Mouse (Mus musculus) brown adipose tissue, adult 24 weeks (tissue): Measurements from ENCODE around the gene Il23r. TPM values are rescaled to one million over a fixed set of nuclear protein-coding genes. Genes with fewer than 3 reads are reported as not detected.

Source experiments
- H3K27ac ChIP-seq: fragments of 200-500 bp; replicated peaks from 2 replicates; pipeline ENCODE4 v1.5.1; 2012; ENCODE audit warnings: low read depth, mild to moderate bottlenecking, low read length
- H3K4me1 ChIP-seq: fragments of 200-500 bp; 2 replicates; pipeline ENCODE4 v1.6.1; 2012; ENCODE audit warnings: low read length, mixed read lengths; ENCODE audit not compliant: control insufficient read depth, insufficient read depth, insufficient read length
- H3K4me3 ChIP-seq: fragments of 200-500 bp; 2 replicates; pipeline ENCODE4 v1.5.1; 2012; ENCODE audit warnings: low read depth, mild to moderate bottlenecking, low read length, moderate library complexity; ENCODE audit not compliant: insufficient read depth
- polyA plus RNA-seq: library from polyadenylated mRNA; stranded (reverse); fragments of >200 nt; gene quantifications from 2 replicates; pipeline ENCODE4 v1.2.4, GENCODE M21; 2012; ENCODE audit not compliant: missing spikeins, insufficient read depth, insufficient read length

The Il23r gene
- polyA plus RNA-seq, 1 experiment, result not detected

DNA sequence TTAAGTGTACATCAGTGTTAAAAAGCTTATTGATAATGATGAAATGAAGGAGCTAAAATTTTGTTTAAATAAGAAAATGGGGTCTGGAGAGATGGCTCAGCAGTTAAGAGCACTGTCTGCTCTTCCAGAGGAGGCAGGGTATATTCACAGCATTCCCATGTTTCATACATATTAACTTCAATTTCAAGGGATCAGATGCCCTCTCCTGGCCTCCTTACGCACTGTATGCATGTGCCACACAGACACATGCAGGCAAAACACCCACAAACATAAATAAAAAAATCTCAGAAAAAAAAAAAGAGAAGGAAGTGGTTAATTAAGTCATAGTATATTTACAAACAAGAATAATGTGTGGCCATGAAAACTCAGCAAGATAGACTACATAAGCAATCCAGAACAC, 45.8 kb downstream of the Il23r start:
- no peaks in the 10 kb centered on the region for H3K4me1 ChIP-seq
- H3K27ac ChIP-seq, result no peak overlapping the region
- H3K4me3 ChIP-seq, result no peak overlapping the region

GRCm38 (mm10) chr6:67443124-67443523, 48.5 kb downstream of the Il23r start:
- H3K4me1 ChIP-seq, result no peaks in the 10 kb centered on the region
- H3K4me3 ChIP-seq, result no peak overlapping the region
- no peak overlapping the region for H3K27ac ChIP-seq

- no peak overlapping the region for H3K27ac ChIP-seq
- no peak overlapping the region for H3K4me3 ChIP-seq
Measured at GRCm38 (mm10) chr6:67437814-67438385, 53.8 kb downstream of the Il23r start.

DNA sequence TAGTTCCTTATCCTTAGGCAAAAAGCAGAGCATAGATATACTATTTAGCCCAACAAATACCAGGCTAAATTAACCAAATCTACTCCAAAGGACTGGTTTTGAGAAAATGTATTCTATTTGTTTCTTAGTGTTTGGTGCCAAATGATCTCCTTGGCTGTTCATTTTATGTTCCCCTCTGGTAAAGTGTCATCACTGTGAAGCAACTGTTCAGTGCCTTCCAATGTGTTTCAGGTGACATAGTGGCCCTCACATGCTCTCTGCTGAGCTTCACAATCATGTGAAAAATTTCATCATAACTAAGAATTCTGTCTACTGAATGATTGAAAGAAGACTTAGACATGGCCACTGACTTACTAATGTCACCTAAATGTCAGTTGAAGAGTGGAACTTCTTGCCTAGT, 54.6 kb downstream of the Il23r start:
- no peaks in the 10 kb centered on the region for H3K4me1 ChIP-seq
- H3K27ac ChIP-seq, result no peak overlapping the region
- no peak overlapping the region for H3K4me3 ChIP-seq

More at GRCm38 (mm10) chr6:67437814-67438385, 53.8 kb downstream of the Il23r start:
- no peaks in the 10 kb centered on the region for H3K4me1 ChIP-seq

GRCm38 (mm10) chr6:67436295-67436694, 55.4 kb downstream of the Il23r start:
- no peak overlapping the region for H3K27ac ChIP-seq

DNA sequence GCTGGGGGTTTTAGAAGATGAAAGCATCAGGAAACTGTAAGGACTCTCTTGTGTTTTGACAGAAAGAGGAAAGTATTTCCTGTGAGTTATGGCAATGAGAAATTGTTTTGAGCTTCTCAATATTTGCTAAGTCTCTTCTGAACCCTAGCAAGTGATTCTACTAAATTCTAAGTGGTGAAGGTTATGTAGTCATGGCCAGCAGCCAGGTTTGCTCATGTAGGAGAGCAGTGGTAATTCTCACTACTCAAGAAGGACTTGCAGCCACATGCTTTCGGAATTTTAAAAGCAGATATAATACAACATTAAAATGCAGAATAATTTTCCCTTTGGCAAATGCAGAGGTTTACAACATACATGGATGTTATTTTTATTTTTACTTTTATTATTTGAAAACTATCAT, 55.9 kb downstream of the Il23r start:
- H3K27ac ChIP-seq, result no peak overlapping the region
- H3K4me1 ChIP-seq, result no peaks in the 10 kb centered on the region
- H3K4me3 ChIP-seq, result no peak overlapping the region

More at GRCm38 (mm10) chr6:67436295-67436694, 55.4 kb downstream of the Il23r start:
- Histone ChIP-seq H3K4me1 (no peaks in the 10 kb centered on the region), H3K4me3 (no peak overlapping the region)

DNA sequence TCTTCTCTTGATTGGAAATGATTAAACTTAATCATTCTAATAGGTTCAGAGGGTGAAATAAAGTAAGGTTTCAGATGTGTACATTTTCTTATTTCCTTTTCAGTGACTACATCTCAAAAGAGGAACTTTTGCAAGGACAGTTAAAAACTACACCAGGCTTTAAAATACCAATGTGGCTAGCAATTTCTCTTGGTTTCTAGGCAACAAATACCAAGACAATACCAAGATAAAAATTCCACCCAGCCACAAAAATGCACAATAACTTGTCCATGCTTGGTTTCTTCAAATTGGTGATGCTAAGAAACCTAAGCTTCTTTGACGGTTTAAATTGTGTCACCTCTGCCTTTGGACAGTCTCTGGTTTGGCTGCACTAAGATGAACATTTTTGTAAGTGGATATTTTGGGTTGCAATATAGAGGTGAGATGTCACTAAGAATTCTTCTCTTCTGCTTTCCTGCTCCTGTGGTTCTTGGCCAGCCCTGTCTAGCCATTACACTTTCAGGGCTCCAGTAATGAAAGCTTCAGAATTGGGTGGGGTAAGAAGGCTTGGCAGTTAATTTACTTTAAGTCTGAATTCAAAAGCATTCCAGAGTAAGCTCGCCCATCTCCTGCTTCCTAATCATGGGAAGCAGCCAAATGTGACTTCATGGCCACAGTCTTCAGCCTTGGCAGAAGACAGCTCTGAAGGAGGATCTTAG, 56.8 kb downstream of the Il23r start:
- Histone ChIP-seq H3K4me1 (no peaks in the 10 kb centered on the region), H3K4me3 (no peak overlapping the region), H3K27ac (no peak overlapping the region)

- Histone ChIP-seq H3K27ac (no peak overlapping the region), H3K4me1 (no peaks in the 10 kb centered on the region), H3K4me3 (no peak overlapping the region)
Measured at GRCm38 (mm10) chr6:67431808-67432207, 59.8 kb downstream of the Il23r start.

DNA sequence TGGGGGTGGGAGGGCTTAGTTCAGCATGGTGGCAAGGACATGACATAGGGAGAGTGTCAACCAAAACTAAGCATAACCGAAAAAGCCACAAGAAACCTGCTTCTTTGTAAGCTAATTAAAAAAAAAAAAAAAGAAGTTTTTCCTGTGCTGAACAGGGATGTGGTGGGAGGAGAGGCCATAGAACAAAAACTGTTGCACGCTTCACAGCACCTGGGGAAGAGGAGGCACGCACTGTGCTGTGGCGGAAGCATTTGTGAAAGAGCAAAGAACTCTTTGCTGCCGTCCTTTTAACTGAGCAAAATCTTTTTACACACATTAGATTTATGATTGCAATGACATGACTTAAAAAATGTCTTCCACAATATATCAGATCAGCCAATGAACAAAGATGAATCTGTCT, 69.9 kb downstream of the Il23r start:
- no peak overlapping the region for H3K4me3 ChIP-seq
- H3K27ac ChIP-seq, result no peak overlapping the region
- no peaks in the 10 kb centered on the region for H3K4me1 ChIP-seq

DNA sequence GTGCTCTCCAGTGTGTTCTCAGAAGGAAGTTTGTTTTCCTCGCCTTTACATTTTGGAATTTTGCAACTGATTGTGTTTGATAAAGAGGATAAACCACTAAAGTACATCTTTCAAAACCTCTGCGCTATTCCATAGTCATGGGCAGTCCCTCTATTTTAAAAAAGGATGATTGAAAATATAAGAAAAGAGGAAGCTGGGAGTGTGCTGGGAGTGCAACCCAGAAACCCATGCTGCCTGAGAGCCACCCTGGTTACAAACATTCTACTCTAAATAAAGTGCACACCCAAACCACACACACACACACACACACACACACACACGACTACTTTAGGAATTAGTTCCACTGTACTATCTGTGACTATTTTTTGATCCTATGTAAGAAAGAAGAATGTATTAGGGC, 75.1 kb downstream of the Il23r start:
- H3K4me3 ChIP-seq, result no peak overlapping the region
- no peaks in the 10 kb centered on the region for H3K4me1 ChIP-seq
- no peak overlapping the region for H3K27ac ChIP-seq

DNA sequence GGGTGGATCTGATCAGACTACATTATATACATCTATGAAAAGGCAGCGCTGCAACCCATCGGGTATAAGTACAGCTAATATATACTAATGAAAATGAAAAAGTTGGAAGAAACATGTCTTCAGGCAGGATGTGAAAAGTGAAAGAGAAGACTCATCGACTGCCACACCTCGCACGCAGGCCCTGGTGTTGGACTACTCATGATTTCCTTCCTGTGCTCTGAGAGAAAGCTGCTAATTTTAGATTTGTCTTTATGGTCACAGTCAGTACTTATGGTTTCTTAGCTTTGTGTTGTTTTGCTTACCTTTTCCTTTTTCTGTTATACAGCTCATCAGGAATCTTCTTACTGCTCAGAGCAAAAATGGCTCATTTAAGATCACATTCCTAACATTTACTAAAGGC, 76.4 kb downstream of the Il23r start:
- no peaks in the 10 kb centered on the region for H3K4me1 ChIP-seq
- no peak overlapping the region for H3K4me3 ChIP-seq
- H3K27ac ChIP-seq, result no peak overlapping the region

DNA sequence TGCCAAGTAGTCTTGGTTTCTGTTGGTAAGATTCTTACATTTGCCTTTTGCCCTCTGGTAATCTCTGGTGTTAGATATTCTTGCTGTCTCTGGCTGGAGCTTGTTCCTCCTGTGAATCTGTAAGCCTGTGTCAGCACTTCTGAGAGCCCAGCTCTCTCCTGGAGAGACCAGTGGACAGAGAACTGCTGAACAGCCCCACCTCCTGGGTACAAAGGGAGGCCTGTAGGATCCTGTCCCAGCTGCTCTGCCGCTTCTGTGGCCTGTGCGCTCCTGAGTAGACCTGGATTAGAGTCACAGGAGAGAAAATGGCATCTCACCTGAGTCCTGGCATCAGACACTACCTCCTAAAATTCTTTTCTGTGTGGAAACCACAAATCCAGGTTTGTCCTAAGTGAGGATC, 78.3 kb downstream of the Il23r start:
- Histone ChIP-seq H3K27ac (no peak overlapping the region), H3K4me3 (no peak overlapping the region), H3K4me1 (no peaks in the 10 kb centered on the region)

DNA sequence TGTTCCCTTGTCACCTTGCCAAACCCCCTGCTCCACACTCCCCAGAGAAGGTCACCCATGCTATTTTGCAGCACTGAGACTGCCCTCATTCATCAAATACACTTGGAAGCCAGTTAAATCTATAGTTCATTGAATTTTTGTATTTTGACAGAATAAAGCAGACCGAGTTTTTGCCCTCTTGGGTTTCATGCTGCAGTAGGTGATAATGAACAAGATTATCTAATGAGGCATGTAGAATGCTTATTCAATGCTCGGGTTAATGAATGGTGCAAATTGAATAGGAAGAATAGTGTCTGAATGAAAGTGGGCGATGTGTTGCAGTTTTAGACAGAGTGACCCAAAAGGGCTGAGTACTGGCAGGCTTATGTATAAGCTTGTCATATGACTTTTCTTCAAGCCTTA, 86.4 kb downstream of the Il23r start:
- no peaks in the 10 kb centered on the region for H3K4me1 ChIP-seq
- no peak overlapping the region for H3K4me3 ChIP-seq
- no peak overlapping the region for H3K27ac ChIP-seq

DNA sequence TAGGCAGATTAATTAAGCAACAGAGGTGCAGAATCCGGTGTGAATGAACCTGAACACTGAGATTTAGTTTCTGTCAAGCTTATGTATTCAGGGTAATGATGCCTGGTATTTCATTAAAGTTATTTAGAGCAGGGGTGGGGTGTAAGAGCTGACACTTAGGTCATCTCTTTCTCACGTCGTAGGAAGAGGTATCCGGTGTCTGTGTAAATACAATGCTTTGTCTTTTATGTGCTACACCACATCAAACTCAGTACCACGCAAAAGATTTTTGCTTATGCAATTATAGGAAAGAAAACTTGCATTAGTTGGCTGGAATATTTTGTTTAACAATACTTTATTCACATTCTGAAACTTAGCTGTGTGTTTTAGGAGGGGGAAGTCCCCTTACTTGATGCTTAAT, 92.1 kb downstream of the Il23r start:
- Histone ChIP-seq H3K4me1 (no peaks in the 10 kb centered on the region), H3K27ac (no peak overlapping the region), H3K4me3 (no peak overlapping the region)

- H3K27ac ChIP-seq, result no peak within 1 kb of the TSS
- H3K4me3 ChIP-seq, result peak within 1 kb of the TSS; percentile 24; the same call in 1 of the 2 replicates
Measured at GRCm38 (mm10) chr6:67375982-67376391, 115.7 kb downstream of the Il23r start, which contains the start of gene Il12rb2. Il12rb2 (minus strand) TSS chr6:67376188.

More at GRCm38 (mm10) chr6:67375982-67376391, 115.7 kb downstream of the Il23r start, which contains the start of gene Il12rb2:
- H3K4me1 ChIP-seq, result no peaks in the 10 kb centered on the region
